Mouse (Mus musculus): ENCODE measurements around the gene Nfasc. TPM values are rescaled to one million over a fixed set of nuclear protein-coding genes. Genes with fewer than 3 reads are reported as not detected.

Gene Nfasc
- polyA plus RNA-seq, 1 experiment from 2014 or later = 4.3 TPM

- Histone ChIP-seq H3K4me3 (replicated peaks) (no peak overlapping the region), H3K9me3 (no peaks in the 10 kb centered on the region), H3K27ac (no peak overlapping the region), H3K9ac (no peak overlapping the region), H3K4me2 (replicated peaks) (no peak overlapping the region), H3K4me1 (replicated peaks) (peaks cover 6% of the 10 kb centered on the region; the same call in 1 of the 2 replicates), H3K36me3 (no peaks in the 10 kb centered on the region), H3K27me3 (replicated peaks) (no peaks in the 10 kb centered on the region)
- 4% methylated on average over 10 of the region's 10 CpGs for WGBS
- peak; percentile 12; the same call in 1 of the 2 replicates for ATAC-seq
Observed at GRCm38 (mm10) chr1:132525832-132526231, 215.8 kb downstream of the Nfasc start.

- ATAC-seq = no peak
- WGBS = 29% methylated on average over 4 of the region's 4 CpGs
Observed at GRCm38 (mm10) chr1:132523920-132524319, 217.7 kb downstream of the Nfasc start.

GRCm38 (mm10) chr1:132523048-132523447, 218.5 kb downstream of the Nfasc start:
- Histone ChIP-seq H3K36me3 (no peaks in the 10 kb centered on the region), H3K4me3 (replicated peaks) (no peak overlapping the region), H3K27me3 (replicated peaks) (no peaks in the 10 kb centered on the region), H3K9ac (no peak overlapping the region), H3K4me1 (replicated peaks) (0 out of 2 replicates have a peak, but pooled peaks cover 4% of the 10 kb centered on the region), H3K27ac (no peak overlapping the region), H3K4me2 (replicated peaks) (no peak overlapping the region), H3K9me3 (no peaks in the 10 kb centered on the region)
- WGBS = 80% methylated on average over 8 of the region's 8 CpGs
- no peak for ATAC-seq

More at GRCm38 (mm10) chr1:132523920-132524319, 217.7 kb downstream of the Nfasc start:
- H3K4me3 ChIP-seq (replicated peaks) = no peak overlapping the region
- no peaks in the 10 kb centered on the region for H3K9me3 ChIP-seq
- no peak overlapping the region for H3K27ac ChIP-seq
- H3K9ac ChIP-seq = no peak overlapping the region
- H3K4me2 ChIP-seq (replicated peaks) = no peak overlapping the region
- no peaks in the 10 kb centered on the region for H3K27me3 ChIP-seq (replicated peaks)
- 0 out of 2 replicates have a peak, but pooled peaks cover 4% of the 10 kb centered on the region for H3K4me1 ChIP-seq (replicated peaks)
- no peaks in the 10 kb centered on the region for H3K36me3 ChIP-seq

GRCm38 (mm10) chr1:132520764-132521163, 220.8 kb downstream of the Nfasc start:
- Histone ChIP-seq H3K4me2 (replicated peaks) (no peak overlapping the region), H3K9ac (no peak overlapping the region), H3K27ac (no peak overlapping the region), H3K9me3 (no peaks in the 10 kb centered on the region), H3K27me3 (replicated peaks) (no peaks in the 10 kb centered on the region), H3K4me3 (replicated peaks) (no peak overlapping the region), H3K36me3 (no peaks in the 10 kb centered on the region), H3K4me1 (replicated peaks) (0 out of 2 replicates have a peak, but pooled peaks cover 4% of the 10 kb centered on the region)
- WGBS = 30% methylated on average over 2 of the region's 6 CpGs
- ATAC-seq = peak; percentile 64

GRCm38 (mm10) chr1:132519734-132520133, 221.9 kb downstream of the Nfasc start:
- Histone ChIP-seq H3K27ac (no peak overlapping the region), H3K9me3 (no peaks in the 10 kb centered on the region), H3K36me3 (no peaks in the 10 kb centered on the region), H3K4me2 (replicated peaks) (no peak overlapping the region), H3K9ac (no peak overlapping the region), H3K27me3 (replicated peaks) (no peaks in the 10 kb centered on the region), H3K4me1 (replicated peaks) (0 out of 2 replicates have a peak, but pooled peaks cover 4% of the 10 kb centered on the region), H3K4me3 (replicated peaks) (no peak overlapping the region)
- WGBS = 81% methylated on average over 11 of the region's 11 CpGs
- no peak for ATAC-seq

- no peaks in the 10 kb centered on the region for H3K9me3 ChIP-seq
- ATAC-seq = no peak
- H3K9ac ChIP-seq = no peak overlapping the region
- H3K4me3 ChIP-seq (replicated peaks) = no peak overlapping the region
- 80% methylated on average over 18 of the region's 18 CpGs for WGBS
- no peaks in the 10 kb centered on the region for H3K27me3 ChIP-seq (replicated peaks)
- H3K4me1 ChIP-seq (replicated peaks) = 0 out of 2 replicates have a peak, but pooled peaks cover 6% of the 10 kb centered on the region
- no peaks in the 10 kb centered on the region for H3K36me3 ChIP-seq
- no peak overlapping the region for H3K27ac ChIP-seq
- no peak overlapping the region for H3K4me2 ChIP-seq (replicated peaks)
Observed at GRCm38 (mm10) chr1:132518621-132519020, 223.0 kb downstream of the Nfasc start.

GRCm38 (mm10) chr1:132516776-132517175, 224.8 kb downstream of the Nfasc start:
- Histone ChIP-seq H3K4me1 (replicated peaks) (0 out of 2 replicates have a peak, but pooled peaks cover 6% of the 10 kb centered on the region), H3K27me3 (replicated peaks) (no peaks in the 10 kb centered on the region), H3K36me3 (no peaks in the 10 kb centered on the region), H3K9me3 (no peaks in the 10 kb centered on the region), H3K27ac (no peak overlapping the region), H3K4me2 (replicated peaks) (no peak overlapping the region), H3K9ac (no peak overlapping the region), H3K4me3 (replicated peaks) (no peak overlapping the region)
- 87% methylated on average over 11 of the region's 11 CpGs for WGBS
- ATAC-seq = no peak

GRCm38 (mm10) chr1:132515339-132515738, 226.3 kb downstream of the Nfasc start:
- WGBS = 88% methylated on average over 12 of the region's 12 CpGs
- Histone ChIP-seq H3K4me3 (replicated peaks) (no peak overlapping the region), H3K36me3 (no peaks in the 10 kb centered on the region), H3K4me1 (replicated peaks) (0 out of 2 replicates have a peak, but pooled peaks cover 6% of the 10 kb centered on the region), H3K27ac (no peak overlapping the region), H3K9ac (no peak overlapping the region), H3K27me3 (replicated peaks) (no peaks in the 10 kb centered on the region), H3K9me3 (no peaks in the 10 kb centered on the region), H3K4me2 (replicated peaks) (no peak overlapping the region)
- ATAC-seq = no peak

Other genes starting within 250 kb of the Nfasc start
- 1.8 and 2.0 TPM in 2 replicates for gene Tmem81, start 235.6 kb downstream of the Nfasc start, polyA plus RNA-seq (2015; fragmentation: Nextera tagmentation; extraction: Ambion mirVana)
- 0.29 and 0.33 TPM in 2 replicates for gene Cntn2, start 198.5 kb downstream of the Nfasc start, polyA plus RNA-seq (2015; fragmentation: Nextera tagmentation; extraction: Ambion mirVana)
- gene Lrrn2, start 138.5 kb upstream of the Nfasc start, polyA plus RNA-seq (2015; fragmentation: Nextera tagmentation; extraction: Ambion mirVana) = 4.9 TPM in 2 replicates

All from intestine, embryonic 15.5 days (tissue).